Mouse (Mus musculus): ENCODE measurements around the gene Dnm3. TPM values are rescaled to one million over a fixed set of nuclear protein-coding genes. Genes with fewer than 3 reads are reported as not detected.
A peak's percentile ranks its signal among the peaks of the same experiment; 100 is the strongest.

The Dnm3 gene
- polyA plus RNA-seq, 1 experiment from 2014 or later, result 12.9 TPM

GRCm38 (mm10) chr1:162163687-162164484 lies 313.9 kb downstream of the Dnm3 start:
- H3K9me3 ChIP-seq (ENCODE audit: control insufficient read depth, low read length), result no peaks in the 10 kb centered on the region
- H3K9ac ChIP-seq (ENCODE audit: low read length), result no peak overlapping the region
- 0 out of 2 replicates have a peak, but pooled peaks cover 2% of the 10 kb centered on the region for H3K4me1 ChIP-seq (ENCODE audit: control insufficient read depth, insufficient read depth, low read length)
- WGBS, result 69% methylated on average over 7 of the region's 7 CpGs
- no peak overlapping the region for H3K27ac ChIP-seq (ENCODE audit: low read depth, low read length)
- DNase-seq (ENCODE audit: low spot score), result no peak
- no peak for ATAC-seq (ENCODE audit: insufficient read depth, low FRiP score, low TSS enrichment)
- no peak overlapping the region for H3K4me3 ChIP-seq (ENCODE audit: low read depth, low read length)
- H3K27me3 ChIP-seq (ENCODE audit: control insufficient read depth, insufficient read depth, low read length), result no peaks in the 10 kb centered on the region
- H3K36me3 ChIP-seq (ENCODE audit: control insufficient read depth, insufficient read depth, low read length), result no peaks in the 10 kb centered on the region
- H3K4me2 ChIP-seq (ENCODE audit: low read depth), result no peak overlapping the region

DNA sequence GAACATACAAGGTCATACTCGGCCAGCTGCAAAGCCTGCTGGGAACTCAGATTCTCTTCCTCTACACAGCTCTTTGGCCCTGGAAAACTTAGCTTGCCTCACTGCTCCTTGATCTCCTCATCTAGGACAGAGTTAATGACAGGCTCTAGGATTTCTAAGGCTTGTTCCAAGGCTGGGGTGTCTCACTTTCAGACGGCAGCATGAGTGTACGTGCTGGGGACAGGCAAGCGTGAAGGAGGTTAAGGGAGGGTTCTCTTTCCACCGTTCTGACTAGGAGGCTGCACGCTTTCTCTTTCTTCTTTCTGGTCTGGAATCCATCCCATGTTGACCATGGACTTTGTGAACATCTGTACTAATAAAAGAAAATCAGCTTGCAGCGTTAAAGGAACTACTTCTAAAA lies 315.2 kb downstream of the Dnm3 start:
- Histone ChIP-seq H3K4me3 (ENCODE audit: low read depth, low read length) (no peak overlapping the region), H3K9ac (ENCODE audit: low read length) (no peak overlapping the region), H3K36me3 (ENCODE audit: control insufficient read depth, insufficient read depth, low read length) (no peaks in the 10 kb centered on the region), H3K27ac (ENCODE audit: low read depth, low read length) (no peak overlapping the region), H3K9me3 (ENCODE audit: control insufficient read depth, low read length) (no peaks in the 10 kb centered on the region), H3K4me1 (ENCODE audit: control insufficient read depth, insufficient read depth, low read length) (0 out of 2 replicates have a peak, but pooled peaks cover 2% of the 10 kb centered on the region), H3K4me2 (ENCODE audit: low read depth) (no peak overlapping the region), H3K27me3 (ENCODE audit: control insufficient read depth, insufficient read depth, low read length) (no peaks in the 10 kb centered on the region)
- DNase-seq (ENCODE audit: low spot score), result no peak
- WGBS, result 88% methylated on average over 7 of the region's 7 CpGs
- ATAC-seq (ENCODE audit: insufficient read depth, low FRiP score, low TSS enrichment), result no peak

DNA sequence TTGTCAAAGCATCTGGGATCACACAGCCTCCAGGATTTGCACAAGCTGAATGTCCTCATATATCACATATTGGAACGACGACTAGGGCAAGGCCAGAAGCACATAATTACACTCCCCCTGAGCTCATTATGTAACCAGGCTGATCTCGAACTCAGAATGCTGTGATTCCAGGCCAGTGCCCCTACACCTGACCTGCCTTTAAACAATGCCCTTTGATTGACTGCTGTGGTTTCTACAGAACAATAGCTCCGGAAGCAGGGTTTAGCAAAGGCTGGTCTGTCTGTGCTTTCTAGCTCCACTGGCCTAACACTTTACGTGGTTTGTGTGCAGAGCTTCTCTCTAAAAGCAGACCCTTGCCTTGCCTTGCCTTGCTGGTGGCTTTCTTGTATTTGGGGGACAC lies 315.6 kb downstream of the Dnm3 start:
- H3K4me3 ChIP-seq (ENCODE audit: low read depth, low read length), result no peak overlapping the region
- H3K4me1 ChIP-seq (ENCODE audit: control insufficient read depth, insufficient read depth, low read length), result 0 out of 2 replicates have a peak, but pooled peaks cover 2% of the 10 kb centered on the region
- H3K4me2 ChIP-seq (ENCODE audit: low read depth), result no peak overlapping the region
- no peaks in the 10 kb centered on the region for H3K9me3 ChIP-seq (ENCODE audit: control insufficient read depth, low read length)
- DNase-seq (ENCODE audit: low spot score) (no peak), ATAC-seq (ENCODE audit: insufficient read depth, low FRiP score, low TSS enrichment) (0 out of 2 replicates have a peak, but pooled peaks have one; percentile 6)
- no peak overlapping the region for H3K27ac ChIP-seq (ENCODE audit: low read depth, low read length)
- 37% methylated on average over 5 of the region's 5 CpGs for WGBS
- no peak overlapping the region for H3K9ac ChIP-seq (ENCODE audit: low read length)
- no peaks in the 10 kb centered on the region for H3K27me3 ChIP-seq (ENCODE audit: control insufficient read depth, insufficient read depth, low read length)
- no peaks in the 10 kb centered on the region for H3K36me3 ChIP-seq (ENCODE audit: control insufficient read depth, insufficient read depth, low read length)

DNA sequence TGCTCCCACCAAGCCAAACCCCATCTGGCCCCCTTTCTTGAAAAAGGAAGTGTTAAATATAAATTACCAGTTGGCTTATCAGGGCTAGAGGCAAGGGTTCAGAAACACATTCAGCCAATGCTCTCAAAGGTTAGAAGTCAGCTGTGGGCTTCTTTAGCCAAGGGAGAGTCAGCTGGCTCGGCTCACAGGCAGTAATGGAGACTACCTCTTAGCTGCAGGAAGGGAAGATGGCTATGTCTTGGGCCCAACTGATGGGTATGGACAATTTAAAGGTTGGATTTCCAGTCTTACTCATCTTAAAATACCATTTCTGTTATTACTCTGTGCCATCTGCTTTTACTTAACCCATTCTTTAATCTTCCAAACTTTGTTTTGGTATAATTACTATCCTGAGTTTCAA lies 317.1 kb downstream of the Dnm3 start:
- no peaks in the 10 kb centered on the region for H3K9me3 ChIP-seq (ENCODE audit: control insufficient read depth, low read length)
- 0 out of 2 replicates have a peak, but pooled peaks cover 2% of the 10 kb centered on the region for H3K4me1 ChIP-seq (ENCODE audit: control insufficient read depth, insufficient read depth, low read length)
- ATAC-seq (ENCODE audit: insufficient read depth, low FRiP score, low TSS enrichment) (no peak), DNase-seq (ENCODE audit: low spot score) (no peak)
- no peaks in the 10 kb centered on the region for H3K36me3 ChIP-seq (ENCODE audit: control insufficient read depth, insufficient read depth, low read length)
- H3K4me3 ChIP-seq (ENCODE audit: low read depth, low read length), result no peak overlapping the region
- H3K27ac ChIP-seq (ENCODE audit: low read depth, low read length), result no peak overlapping the region
- H3K4me2 ChIP-seq (ENCODE audit: low read depth), result no peak overlapping the region
- no peak overlapping the region for H3K9ac ChIP-seq (ENCODE audit: low read length)
- WGBS, result 86% methylated on average over 1 of the region's 1 CpGs
- no peaks in the 10 kb centered on the region for H3K27me3 ChIP-seq (ENCODE audit: control insufficient read depth, insufficient read depth, low read length)

- H3K4me1 ChIP-seq (ENCODE audit: control insufficient read depth, insufficient read depth, low read length), result 0 out of 2 replicates have a peak, but pooled peaks cover 2% of the 10 kb centered on the region
- no peak overlapping the region for H3K4me2 ChIP-seq (ENCODE audit: low read depth)
- no peak overlapping the region for H3K9ac ChIP-seq (ENCODE audit: low read length)
- no peaks in the 10 kb centered on the region for H3K36me3 ChIP-seq (ENCODE audit: control insufficient read depth, insufficient read depth, low read length)
- no peaks in the 10 kb centered on the region for H3K27me3 ChIP-seq (ENCODE audit: control insufficient read depth, insufficient read depth, low read length)
- WGBS, result 86% methylated on average over 2 of the region's 2 CpGs
- no peak overlapping the region for H3K27ac ChIP-seq (ENCODE audit: low read depth, low read length)
- no peaks in the 10 kb centered on the region for H3K9me3 ChIP-seq (ENCODE audit: control insufficient read depth, low read length)
- no peak for ATAC-seq (ENCODE audit: insufficient read depth, low FRiP score, low TSS enrichment)
- no peak for DNase-seq (ENCODE audit: low spot score)
- no peak overlapping the region for H3K4me3 ChIP-seq (ENCODE audit: low read depth, low read length)
Measured at GRCm38 (mm10) chr1:162158486-162158885, 319.3 kb downstream of the Dnm3 start.

- no peak for ATAC-seq (ENCODE audit: insufficient read depth, low FRiP score, low TSS enrichment)
- H3K27me3 ChIP-seq (ENCODE audit: control insufficient read depth, insufficient read depth, low read length), result no peaks in the 10 kb centered on the region
- no peak overlapping the region for H3K4me2 ChIP-seq (ENCODE audit: low read depth)
- no peaks in the 10 kb centered on the region for H3K9me3 ChIP-seq (ENCODE audit: control insufficient read depth, low read length)
- DNase-seq (ENCODE audit: low spot score), result no peak
- no peak overlapping the region for H3K9ac ChIP-seq (ENCODE audit: low read length)
- H3K36me3 ChIP-seq (ENCODE audit: control insufficient read depth, insufficient read depth, low read length), result no peaks in the 10 kb centered on the region
- no peak overlapping the region for H3K27ac ChIP-seq (ENCODE audit: low read depth, low read length)
- 0 out of 2 replicates have a peak, but pooled peaks cover 2% of the 10 kb centered on the region for H3K4me1 ChIP-seq (ENCODE audit: control insufficient read depth, insufficient read depth, low read length)
- H3K4me3 ChIP-seq (ENCODE audit: low read depth, low read length), result no peak overlapping the region
- 90% methylated on average over 5 of the region's 5 CpGs for WGBS
Measured at GRCm38 (mm10) chr1:162157659-162158058, 320.2 kb downstream of the Dnm3 start.

- Histone ChIP-seq H3K4me3 (ENCODE audit: low read depth, low read length) (no peak overlapping the region), H3K27ac (ENCODE audit: low read depth, low read length) (no peak overlapping the region), H3K4me2 (ENCODE audit: low read depth) (no peak overlapping the region), H3K36me3 (ENCODE audit: control insufficient read depth, insufficient read depth, low read length) (no peaks in the 10 kb centered on the region), H3K27me3 (ENCODE audit: control insufficient read depth, insufficient read depth, low read length) (no peaks in the 10 kb centered on the region), H3K9ac (ENCODE audit: low read length) (no peak overlapping the region), H3K9me3 (ENCODE audit: control insufficient read depth, low read length) (no peaks in the 10 kb centered on the region), H3K4me1 (ENCODE audit: control insufficient read depth, insufficient read depth, low read length) (no peaks in the 10 kb centered on the region)
- WGBS, result 82% methylated on average over 5 of the region's 5 CpGs
- DNase-seq (ENCODE audit: low spot score) (no peak), ATAC-seq (ENCODE audit: insufficient read depth, low FRiP score, low TSS enrichment) (no peak)
Measured at GRCm38 (mm10) chr1:162156873-162157272, 321.0 kb downstream of the Dnm3 start.

GRCm38 (mm10) chr1:162155546-162155945 lies 322.3 kb downstream of the Dnm3 start:
- 88% methylated on average over 3 of the region's 3 CpGs for WGBS
- no peak overlapping the region for H3K27ac ChIP-seq (ENCODE audit: low read depth, low read length)
- no peaks in the 10 kb centered on the region for H3K9me3 ChIP-seq (ENCODE audit: control insufficient read depth, low read length)
- no peaks in the 10 kb centered on the region for H3K27me3 ChIP-seq (ENCODE audit: control insufficient read depth, insufficient read depth, low read length)
- H3K9ac ChIP-seq (ENCODE audit: low read length), result no peak overlapping the region
- no peaks in the 10 kb centered on the region for H3K4me1 ChIP-seq (ENCODE audit: control insufficient read depth, insufficient read depth, low read length)
- no peak overlapping the region for H3K4me3 ChIP-seq (ENCODE audit: low read depth, low read length)
- H3K4me2 ChIP-seq (ENCODE audit: low read depth), result no peak overlapping the region
- DNase-seq (ENCODE audit: low spot score) (no peak), ATAC-seq (ENCODE audit: insufficient read depth, low FRiP score, low TSS enrichment) (no peak)
- H3K36me3 ChIP-seq (ENCODE audit: control insufficient read depth, insufficient read depth, low read length), result no peaks in the 10 kb centered on the region

DNA sequence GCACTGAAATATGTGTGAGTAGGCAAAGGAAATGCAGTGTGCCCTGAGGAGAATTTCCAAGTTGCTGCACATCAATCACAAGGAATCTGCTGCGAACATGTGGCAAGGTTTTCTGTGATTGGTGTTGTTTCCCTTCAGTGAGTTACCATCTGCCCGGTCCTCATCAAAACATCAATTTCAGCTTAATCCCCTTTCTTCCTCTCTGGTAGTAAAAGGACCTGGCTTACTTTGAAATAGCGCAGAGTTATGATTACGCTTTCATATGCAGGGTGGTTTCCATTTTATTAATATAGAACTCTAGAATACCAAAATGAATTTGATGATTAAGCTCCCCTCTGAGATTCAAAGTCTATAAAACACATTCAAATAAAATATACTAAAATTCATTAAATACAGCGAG lies 324.7 kb downstream of the Dnm3 start:
- ATAC-seq (ENCODE audit: insufficient read depth, low FRiP score, low TSS enrichment), result no peak
- no peaks in the 10 kb centered on the region for H3K9me3 ChIP-seq (ENCODE audit: control insufficient read depth, low read length)
- H3K27me3 ChIP-seq (ENCODE audit: control insufficient read depth, insufficient read depth, low read length), result no peaks in the 10 kb centered on the region
- H3K36me3 ChIP-seq (ENCODE audit: control insufficient read depth, insufficient read depth, low read length), result no peaks in the 10 kb centered on the region
- WGBS, result 78% methylated on average over 5 of the region's 5 CpGs
- no peak overlapping the region for H3K4me3 ChIP-seq (ENCODE audit: low read depth, low read length)
- no peak overlapping the region for H3K9ac ChIP-seq (ENCODE audit: low read length)
- no peak for DNase-seq (ENCODE audit: low spot score)
- no peaks in the 10 kb centered on the region for H3K4me1 ChIP-seq (ENCODE audit: control insufficient read depth, insufficient read depth, low read length)
- H3K4me2 ChIP-seq (ENCODE audit: low read depth), result no peak overlapping the region
- no peak overlapping the region for H3K27ac ChIP-seq (ENCODE audit: low read depth, low read length)
